Mouse (Mus musculus) erythroblast, embryonic 14.5 days (primary cell): ENCODE measurements around the gene Fam72a. TPM values are rescaled to one million over a fixed set of nuclear protein-coding genes. Genes with fewer than 3 reads are reported as not detected.
"Not testable (repeated sequence)": the region's sequence is repeated elsewhere in the genome, so short reads cannot be mapped to it uniquely, and the experiment has no call there.

Experiments used
- H3K27me3 ChIP-seq: 2 replicates; pipeline ENCODE4 v1.6.1; 2012; ENCODE audit warnings: inconsistent platforms; ENCODE audit not compliant: control insufficient read depth
- H3K36me3 ChIP-seq: 2 replicates; pipeline ENCODE4 v1.6.1; 2012; ENCODE audit warnings: mild to moderate bottlenecking, inconsistent platforms; ENCODE audit not compliant: control insufficient read depth
- H3K4me1 ChIP-seq: 2 replicates; pipeline ENCODE4 v1.6.1; 2012; ENCODE audit warnings: inconsistent platforms; ENCODE audit not compliant: control insufficient read depth
- H3K4me3 ChIP-seq: replicated peaks from 2 replicates; pipeline ENCODE3; 2012; ENCODE audit warnings: moderate library complexity, mild to moderate bottlenecking, inconsistent platforms
- H3K9me3 ChIP-seq: 2 replicates; pipeline ENCODE4 v1.6.1; 2012; ENCODE audit warnings: low read length, inconsistent platforms, mixed read lengths; ENCODE audit not compliant: control insufficient read depth
- GATA1 ChIP-seq: IDR thresholded peaks from 2 replicates; pipeline ENCODE4 v1.6.1; 2012; ENCODE audit warnings: low read length, inconsistent platforms, mixed read lengths
- TAL1 ChIP-seq: IDR thresholded peaks from 3 replicates; pipeline ENCODE4 v1.6.1; 2012; ENCODE audit warnings: low read length, inconsistent platforms, mixed read lengths
- polyA plus RNA-seq: library from polyadenylated mRNA; stranded (reverse); fragments of >175 nt; gene quantifications from 2 replicates; pipeline ENCODE4 v1.2.3, GENCODE M21; 2012

Fam72a gene
- polyA plus RNA-seq, 1 experiment, result 0.11 TPM

DNA sequence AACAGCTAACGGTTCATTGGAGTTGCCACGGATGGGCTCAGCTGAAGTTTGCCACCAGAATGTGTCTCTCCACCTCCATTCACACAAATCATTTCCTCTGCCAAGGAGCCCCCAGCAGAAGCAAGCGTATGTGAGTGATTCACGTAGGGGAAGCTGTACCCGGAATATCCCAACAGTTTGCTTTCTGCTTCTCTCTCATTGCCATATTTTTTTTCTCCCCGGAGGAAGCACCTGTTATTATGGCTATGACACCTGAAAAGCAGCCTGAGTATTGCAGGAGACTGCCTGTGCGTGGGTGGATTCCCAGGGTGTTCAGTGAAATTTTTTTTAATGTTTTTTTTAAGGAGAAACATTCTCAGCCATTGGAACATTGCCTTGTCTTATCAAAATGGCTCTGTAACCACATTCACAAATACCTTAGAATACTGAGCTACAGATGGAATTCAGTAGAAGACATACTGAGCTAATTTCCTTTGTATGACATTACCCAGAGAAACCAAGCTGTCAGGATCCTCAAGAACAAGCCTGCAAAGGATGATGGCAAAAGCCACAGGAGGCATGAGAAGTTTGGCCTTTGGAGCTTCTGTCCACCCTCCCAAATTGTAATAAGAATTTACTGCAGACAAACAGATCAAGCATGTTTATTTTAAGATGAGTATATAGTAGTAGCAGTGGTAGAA lies 16.3 kb downstream of the Fam72a start:
- no peak overlapping the region for H3K4me3 ChIP-seq
- peaks cover 4% of the 10 kb centered on the region for H3K36me3 ChIP-seq
- no peaks in the 10 kb centered on the region for H3K4me1 ChIP-seq
- H3K9me3 ChIP-seq, result no peaks in the 10 kb centered on the region
- no peaks in the 10 kb centered on the region for H3K27me3 ChIP-seq
- no peak for TF ChIP-seq GATA1
- TF ChIP-seq TAL1, result no peak

DNA sequence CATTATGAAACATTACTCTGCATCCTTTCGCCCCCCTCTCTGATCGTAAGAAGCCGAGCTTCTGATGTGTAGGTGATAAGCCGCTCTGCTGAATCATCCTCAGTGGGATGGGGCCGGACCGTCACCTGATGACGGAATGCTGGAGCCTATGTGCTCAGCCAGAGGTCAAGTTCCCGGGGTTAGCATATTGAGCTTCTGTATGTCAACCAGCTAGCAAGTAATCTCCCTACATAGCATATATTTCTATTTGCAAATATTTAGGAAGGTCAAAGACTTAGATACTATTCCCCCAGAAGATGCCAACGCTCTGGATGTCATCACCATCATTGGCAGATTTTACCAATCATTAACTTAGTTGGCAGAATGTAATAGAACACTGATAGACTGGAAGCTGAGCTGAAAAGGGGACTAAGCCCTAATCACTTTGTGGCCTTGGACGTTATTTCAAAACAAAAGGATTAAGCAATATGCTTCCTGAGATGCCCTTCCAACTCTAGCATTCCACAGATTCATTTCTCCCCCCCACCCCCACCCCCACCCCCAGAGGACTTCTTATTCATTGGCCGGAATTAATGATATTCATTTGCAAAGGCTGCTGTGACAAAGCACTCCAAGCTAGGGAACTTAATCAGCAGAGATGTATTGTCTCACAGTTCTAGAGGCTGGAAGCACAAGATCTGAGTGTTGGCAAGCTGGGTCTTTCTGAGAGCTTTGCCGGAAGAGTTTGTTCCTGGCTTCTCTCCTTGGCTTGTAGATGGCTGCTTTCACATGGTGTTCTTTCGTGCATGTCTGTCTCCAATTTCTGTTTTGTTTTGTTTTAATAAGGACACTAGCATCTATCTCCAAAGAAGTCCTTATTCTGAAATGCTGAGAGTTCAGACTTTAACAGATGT lies 19.3 kb downstream of the Fam72a start:
- no peak for TF ChIP-seq GATA1
- TF ChIP-seq TAL1, result no peak
- Histone ChIP-seq H3K9me3 (no peaks in the 10 kb centered on the region), H3K27me3 (no peaks in the 10 kb centered on the region), H3K36me3 (no peaks in the 10 kb centered on the region), H3K4me1 (no peaks in the 10 kb centered on the region), H3K4me3 (no peak overlapping the region)

DNA sequence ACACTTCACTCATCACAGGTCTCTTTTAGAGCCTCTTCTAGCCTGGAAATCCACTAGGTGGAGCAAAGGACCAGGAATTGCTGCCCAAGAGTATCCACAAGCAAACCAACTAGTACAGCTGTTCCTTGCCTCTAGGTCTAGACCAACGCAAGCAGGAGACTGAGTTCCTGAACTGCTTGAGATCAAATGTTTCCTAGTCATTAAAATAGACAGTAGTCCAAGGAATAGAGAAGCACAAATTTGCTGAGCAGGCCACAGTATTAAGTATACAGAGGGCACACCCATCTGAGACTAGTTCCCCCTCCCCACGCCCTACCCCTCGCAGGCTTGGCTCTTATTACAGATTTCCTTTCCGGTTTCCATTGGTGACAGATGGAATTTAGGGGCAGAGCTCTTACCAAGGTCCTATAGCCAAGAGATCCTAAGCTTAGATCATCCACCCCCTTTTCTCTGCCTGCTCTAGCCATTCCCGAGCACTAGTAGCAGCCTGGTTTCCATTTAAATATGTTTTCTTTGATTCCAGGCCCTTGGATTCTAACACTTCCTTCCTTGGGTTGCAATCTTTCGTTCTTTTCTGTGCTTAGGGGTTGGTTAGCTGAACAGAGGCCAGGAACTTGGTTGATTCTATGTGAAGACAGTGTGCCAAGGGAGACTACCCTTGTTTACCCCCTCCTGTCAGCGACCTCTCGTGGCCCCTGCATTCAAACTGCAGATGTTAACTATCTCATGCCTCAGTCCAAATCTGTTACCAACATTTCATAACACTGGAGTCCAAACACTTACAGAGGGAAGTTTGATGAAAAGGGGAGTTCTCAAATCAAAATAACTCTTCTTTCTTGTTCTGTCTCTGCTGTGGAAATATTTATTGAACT lies 21.0 kb downstream of the Fam72a start:
- TF ChIP-seq GATA1 (no peak), TAL1 (no peak)
- no peaks in the 10 kb centered on the region for H3K4me1 ChIP-seq

DNA sequence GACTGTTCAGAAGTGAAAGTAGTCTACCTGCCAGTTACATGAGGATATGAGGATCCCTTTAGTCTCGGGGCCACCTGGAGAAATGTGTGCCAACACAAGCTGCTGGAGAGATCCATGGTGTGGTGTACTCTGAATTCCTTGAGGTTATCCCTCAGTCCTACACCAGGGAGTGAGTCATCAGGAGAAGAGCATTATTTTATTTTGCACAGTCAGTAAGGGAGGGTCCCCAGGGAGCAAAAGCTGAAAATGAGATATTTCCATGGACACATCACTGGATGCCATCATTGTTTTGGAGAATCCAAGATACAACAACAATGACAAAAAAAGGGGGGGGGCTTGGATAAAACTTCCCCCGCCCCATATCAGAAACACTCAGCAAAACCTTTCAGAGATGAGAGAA lies 24.3 kb downstream of the Fam72a start:
- Histone ChIP-seq H3K4me1 (no peaks in the 10 kb centered on the region), H3K9me3 (no peaks in the 10 kb centered on the region), H3K4me3 (no peak overlapping the region), H3K27me3 (no peaks in the 10 kb centered on the region), H3K36me3 (no peaks in the 10 kb centered on the region)
- TF ChIP-seq TAL1 (no peak), GATA1 (no peak)

More for the DNA sequence above, 21.0 kb downstream of the Fam72a start:
- no peaks in the 10 kb centered on the region for H3K9me3 ChIP-seq
- H3K4me3 ChIP-seq, result no peak overlapping the region
- no peaks in the 10 kb centered on the region for H3K36me3 ChIP-seq
- no peaks in the 10 kb centered on the region for H3K27me3 ChIP-seq

DNA sequence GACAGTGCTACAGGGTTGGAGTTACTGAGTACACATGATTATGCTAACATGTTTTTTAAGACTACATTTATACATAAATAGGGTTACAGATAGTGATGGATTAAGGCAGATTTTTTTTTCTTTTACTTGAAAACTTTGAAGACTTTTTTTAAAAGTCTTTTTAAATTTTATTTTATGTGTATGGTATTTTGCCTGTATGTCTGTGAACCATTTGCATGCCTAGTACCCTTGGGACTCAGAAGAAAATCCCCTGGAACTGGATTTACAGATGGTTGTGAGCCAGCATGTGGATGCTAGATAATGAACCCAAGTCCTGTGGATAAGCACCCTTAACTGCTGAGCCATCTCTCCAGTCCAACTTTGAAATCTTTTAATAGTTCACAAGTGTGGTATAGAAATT lies 25.7 kb downstream of the Fam72a start:
- TF ChIP-seq TAL1 (no peak), GATA1 (no peak)
- H3K27me3 ChIP-seq, result no peaks in the 10 kb centered on the region
- no peaks in the 10 kb centered on the region for H3K9me3 ChIP-seq
- no peaks in the 10 kb centered on the region for H3K36me3 ChIP-seq
- no peak overlapping the region for H3K4me3 ChIP-seq
- no peaks in the 10 kb centered on the region for H3K4me1 ChIP-seq

DNA sequence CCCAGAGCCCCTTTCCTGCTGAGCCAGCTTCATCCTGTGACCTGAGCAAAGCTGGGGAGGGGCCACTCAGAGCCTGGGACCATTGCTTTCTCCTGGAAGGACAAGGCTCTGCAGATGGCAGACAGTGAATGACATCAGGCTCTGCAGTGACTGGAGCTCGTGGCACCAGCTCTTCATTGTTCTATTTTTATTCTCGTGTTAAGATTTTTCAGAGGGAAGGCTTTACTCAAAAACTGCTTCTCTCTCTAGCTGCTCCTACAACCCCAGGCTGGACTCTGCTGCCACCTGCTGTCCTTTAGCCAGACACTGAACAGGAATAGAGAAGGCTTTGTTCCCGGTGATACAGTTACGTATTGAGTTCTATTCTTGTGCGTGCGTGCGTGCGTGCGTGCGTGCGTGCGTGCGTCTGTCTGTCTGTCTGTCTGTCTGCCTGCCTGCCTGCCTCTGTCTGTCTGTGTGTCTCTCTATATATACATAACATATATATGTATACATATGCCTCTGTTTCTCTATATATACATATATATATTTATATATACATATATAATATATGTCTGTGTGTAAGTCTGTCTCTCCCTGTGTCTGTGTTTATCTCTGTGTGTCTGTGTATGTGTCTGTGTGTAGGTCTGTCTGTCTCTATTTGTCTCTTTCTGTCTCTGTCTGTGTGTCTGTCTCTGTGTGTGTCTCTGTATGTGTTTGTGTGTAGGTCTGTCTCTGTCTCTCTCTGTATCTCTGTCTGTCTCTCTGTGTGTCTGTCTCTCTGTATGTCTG lies 27.5 kb downstream of the Fam72a start:
- H3K36me3 ChIP-seq, result no peaks in the 10 kb centered on the region
- no peaks in the 10 kb centered on the region for H3K27me3 ChIP-seq
- H3K9me3 ChIP-seq, result no peaks in the 10 kb centered on the region
- TF ChIP-seq TAL1 (no peak), GATA1 (no peak)
- no peak overlapping the region for H3K4me3 ChIP-seq
- no peaks in the 10 kb centered on the region for H3K4me1 ChIP-seq

DNA sequence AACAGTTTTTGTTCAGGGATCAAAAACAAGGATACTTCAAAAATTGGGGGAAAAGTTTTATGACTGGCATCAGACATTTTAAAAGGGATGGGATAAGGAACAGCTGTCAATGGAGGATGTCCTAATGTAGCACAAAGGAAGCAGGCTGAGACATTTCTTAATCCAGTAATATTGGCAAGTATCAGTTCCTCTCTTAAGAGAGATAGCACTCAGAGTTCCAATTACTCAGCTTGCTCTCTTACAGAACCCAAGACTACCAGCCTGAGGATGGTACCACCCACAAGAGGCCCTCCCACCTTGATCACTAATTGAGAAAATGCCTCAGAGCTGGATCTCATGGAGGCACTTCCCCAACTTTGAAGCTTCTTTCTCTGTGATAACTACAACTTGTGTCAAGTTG lies 32.8 kb downstream of the Fam72a start:
- H3K9me3 ChIP-seq, result no peaks in the 10 kb centered on the region
- H3K4me3 ChIP-seq, result no peak overlapping the region
- H3K36me3 ChIP-seq, result no peaks in the 10 kb centered on the region
- no peak for TF ChIP-seq TAL1
- TF ChIP-seq GATA1, result no peak
- H3K27me3 ChIP-seq, result no peaks in the 10 kb centered on the region
- H3K4me1 ChIP-seq, result no peaks in the 10 kb centered on the region

DNA sequence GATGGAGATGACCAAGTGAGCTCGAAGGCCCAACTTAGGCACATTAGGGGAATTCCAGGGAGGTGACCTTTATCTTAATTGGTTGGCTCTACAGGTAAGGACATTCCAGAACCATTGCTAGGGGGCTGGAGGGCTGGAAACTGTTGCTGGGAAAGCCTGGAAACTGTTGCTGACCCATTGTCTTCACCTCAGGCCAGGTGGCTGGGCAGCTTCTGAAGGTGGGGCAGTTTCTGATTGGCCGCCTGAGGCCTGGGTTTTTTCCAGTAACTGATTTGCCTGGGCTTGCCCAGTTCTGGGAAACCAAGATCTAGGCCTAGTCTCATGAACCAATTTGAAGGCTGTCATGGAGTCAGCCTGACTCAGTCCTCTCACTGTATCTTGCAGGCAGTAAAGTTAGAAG lies 34.4 kb downstream of the Fam72a start:
- H3K4me3 ChIP-seq, result no peak overlapping the region
- H3K27me3 ChIP-seq, result no peaks in the 10 kb centered on the region
- H3K36me3 ChIP-seq, result no peaks in the 10 kb centered on the region
- H3K9me3 ChIP-seq, result no peaks in the 10 kb centered on the region
- TF ChIP-seq TAL1 (no peak), GATA1 (no peak)
- H3K4me1 ChIP-seq, result no peaks in the 10 kb centered on the region

DNA sequence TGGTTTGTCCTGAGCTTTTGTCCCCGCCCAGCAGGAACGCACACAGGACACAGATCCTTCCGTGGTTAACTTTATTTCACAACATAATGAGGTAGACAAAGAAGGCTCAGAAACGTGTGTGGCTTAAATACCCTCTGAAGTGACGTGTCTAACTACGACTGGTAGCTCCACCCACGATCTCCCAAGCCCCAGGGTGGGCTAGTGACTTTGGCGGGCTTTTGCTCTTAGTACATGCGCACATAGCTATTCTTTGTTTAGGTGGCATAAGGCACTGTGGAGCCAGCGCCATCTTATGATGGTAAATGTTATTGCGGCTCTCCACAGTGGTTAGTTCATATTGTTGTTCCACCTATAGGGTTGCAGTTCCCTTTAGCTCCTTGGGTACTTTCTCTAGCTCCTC lies 38.4 kb downstream of the Fam72a start:
- H3K36me3 ChIP-seq, H3K9me3 ChIP-seq, H3K4me1 ChIP-seq, H3K27me3 ChIP-seq, H3K4me3 ChIP-seq: not testable (repeated sequence)
